Mouse (Mus musculus) heart, adult 18-20 months (tissue): ENCODE measurements around the gene Rita1. TPM values are rescaled to one million over a fixed set of nuclear protein-coding genes. Genes with fewer than 3 reads are reported as not detected.

ENCODE experiments used
- total RNA-seq, 2 experiments: library from RNA; stranded (reverse); gene quantifications; 2 replicates each; pipeline ENCODE4 v1.2.3; 2021

The Rita1 gene
- total RNA-seq, 2 experiments from 2014 or later, result 13.4 to 16.3 TPM

Other genes with a start within 250 kb of the Rita1 start
- not detected for gene Lhx5, start 180.9 kb downstream of the Rita1 start, total RNA-seq
- gene Sdsl, start 139.8 kb downstream of the Rita1 start, total RNA-seq, result 1 to 10 TPM; 6.8 to 9.4 TPM
- gene Sds, start 136.1 kb downstream of the Rita1 start, total RNA-seq, result 1 to 10 TPM in 1 of 2 experiments, under 1 TPM in 1; 0.87 to 2.4 TPM
- gene Plbd2, start 109.0 kb downstream of the Rita1 start, total RNA-seq, result 10 to 100 TPM; 47.4 to 50.3 TPM
- 10 to 100 TPM in 1 of 2 experiments, 1 to 10 TPM in 1; 9.5 to 11.3 TPM for gene Slc8b1, start 101.4 kb downstream of the Rita1 start, total RNA-seq
- 10 to 100 TPM; 29.7 to 35.5 TPM for gene Tpcn1, start 23.9 kb downstream of the Rita1 start, total RNA-seq
- gene Iqcd, start 23.6 kb downstream of the Rita1 start, total RNA-seq, result not detected
- gene Ddx54, start 150 bp upstream of the Rita1 start, total RNA-seq, result 10 to 100 TPM; 19.2 to 23.0 TPM
- not detected for gene Cfap73, start 21.6 kb upstream of the Rita1 start, total RNA-seq
- under 1 TPM in 1 of 2 experiments, not detected in 1; 0.69 TPM for gene Rasal1, start 36.2 kb upstream of the Rita1 start, total RNA-seq
- gene Dtx1, start 99.3 kb upstream of the Rita1 start, total RNA-seq, result 1 to 10 TPM in 1 of 2 experiments, under 1 TPM in 1; 0.99 to 2.7 TPM
- gene Oas2, start 137.3 kb upstream of the Rita1 start, total RNA-seq, result 1 to 10 TPM; 1.1 to 1.2 TPM
- under 1 TPM in 1 of 2 experiments, not detected in 1; 0.05 TPM for gene Oas3, start 165.1 kb upstream of the Rita1 start, total RNA-seq
- not detected for gene Oas1e, start 182.9 kb upstream of the Rita1 start, total RNA-seq
- gene Oas1c, start 199.9 kb upstream of the Rita1 start, total RNA-seq, result under 1 TPM; 0.22 to 0.36 TPM
- gene Oas1f, start 234.8 kb upstream of the Rita1 start, total RNA-seq, result not detected
- not detected for gene Oas1h, start 248.8 kb upstream of the Rita1 start, total RNA-seq